Mouse (Mus musculus) urinary bladder, postnatal 36 days (tissue): ENCODE measurements at regions not wholly inside any gene's neighbourhood (a gene's known extent, or its start where the extent isn't known, plus 50 kb on each side); places are given as distances from the start of the nearest gene placed in this dataset.

Experiments
- DNase-seq, 2 experiments: peaks; one replicate each; pipeline ENCODE4 v3.0.0; 2022; ENCODE audit warnings: low spot score in 2 of 2, mixed read lengths in 1 of 2

GRCm38 (mm10) chr4:140320120-140320921 is 73.7 kb upstream of the Igsf21 start:
- DNase-seq: no peak

- no peak for DNase-seq
These were observed 66.1 kb upstream of the Igsf21 start for GRCm38 (mm10) chr4:140312635-140313034.

- DNase-seq: no peak
These were observed 60.9 kb upstream of the Igsf21 start for GRCm38 (mm10) chr4:140307481-140307880.

GRCm38 (mm10) chr4:140304960-140305359 is 58.4 kb upstream of the Igsf21 start:
- no peak for DNase-seq

- DNase-seq: no peak
These were observed 55.1 kb upstream of the Igsf21 start for GRCm38 (mm10) chr4:140301661-140302060.

GRCm38 (mm10) chr4:140297912-140298620 is 51.5 kb upstream of the Igsf21 start:
- no peak for DNase-seq
